Mouse (Mus musculus): ENCODE measurements at regions not wholly inside any gene's neighbourhood (a gene's known extent, or its start where the extent isn't known, plus 50 kb on each side); places are given as distances from the start of the nearest gene placed in this dataset.

DNA sequence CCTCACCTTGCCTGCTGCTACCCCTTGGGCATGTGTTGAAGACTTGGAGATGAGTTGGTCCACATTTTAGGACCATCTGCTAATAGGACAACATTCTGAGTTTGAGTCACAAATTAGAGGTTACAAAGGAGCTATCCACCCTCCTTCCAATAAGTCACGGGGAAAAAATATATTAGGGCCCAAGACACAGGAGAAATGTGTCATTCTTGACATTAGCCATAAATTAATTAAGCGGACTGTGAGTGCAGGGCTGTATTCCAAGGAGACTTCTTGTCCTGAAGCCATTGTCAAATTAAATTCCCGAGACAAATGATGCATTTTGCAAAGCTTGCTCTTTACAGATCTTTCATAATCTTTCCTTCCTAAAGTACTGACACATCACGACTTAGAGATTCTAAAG is 79.2 kb downstream of the 1700020N01Rik start:
- Histone ChIP-seq H3K27me3 (ENCODE audit: control insufficient read depth, insufficient read depth, low read length) (no peaks in the 10 kb centered on the region), H3K4me2 (replicated peaks; ENCODE audit: low read depth, low read length) (no peak overlapping the region), H3K9ac (ENCODE audit: low read depth, low read length) (no peak overlapping the region), H3K4me1 (ENCODE audit: control insufficient read depth, insufficient read depth, low read length) (no peaks in the 10 kb centered on the region; the same call in 1 of the 2 replicates), H3K4me3 (ENCODE audit: low read length) (no peak overlapping the region), H3K36me3 (ENCODE audit: control insufficient read depth, insufficient read depth, low read length) (no peaks in the 10 kb centered on the region), H3K9me3 (ENCODE audit: control insufficient read depth, low read length) (no peaks in the 10 kb centered on the region), H3K27ac (ENCODE audit: low read depth, low read length) (no peak overlapping the region)
- no peak for ATAC-seq (ENCODE audit: low FRiP score, low TSS enrichment)
- WGBS = 57% methylated on average over 4 of the region's 4 CpGs

GRCm38 (mm10) chr10:21672666-21673065 is 79.7 kb downstream of the 1700020N01Rik start:
- H3K9ac ChIP-seq (ENCODE audit: low read depth, low read length) = no peak overlapping the region
- ATAC-seq (ENCODE audit: low FRiP score, low TSS enrichment) = no peak
- H3K4me2 ChIP-seq (replicated peaks; ENCODE audit: low read depth, low read length) = no peak overlapping the region
- no peaks in the 10 kb centered on the region; the same call in 1 of the 2 replicates for H3K4me1 ChIP-seq (ENCODE audit: control insufficient read depth, insufficient read depth, low read length)
- H3K27ac ChIP-seq (ENCODE audit: low read depth, low read length) = no peak overlapping the region
- WGBS = 63% methylated on average over 5 of the region's 5 CpGs
- H3K27me3 ChIP-seq (ENCODE audit: control insufficient read depth, insufficient read depth, low read length) = no peaks in the 10 kb centered on the region
- no peaks in the 10 kb centered on the region for H3K9me3 ChIP-seq (ENCODE audit: control insufficient read depth, low read length)
- no peaks in the 10 kb centered on the region for H3K36me3 ChIP-seq (ENCODE audit: control insufficient read depth, insufficient read depth, low read length)
- H3K4me3 ChIP-seq (ENCODE audit: low read length) = no peak overlapping the region

DNA sequence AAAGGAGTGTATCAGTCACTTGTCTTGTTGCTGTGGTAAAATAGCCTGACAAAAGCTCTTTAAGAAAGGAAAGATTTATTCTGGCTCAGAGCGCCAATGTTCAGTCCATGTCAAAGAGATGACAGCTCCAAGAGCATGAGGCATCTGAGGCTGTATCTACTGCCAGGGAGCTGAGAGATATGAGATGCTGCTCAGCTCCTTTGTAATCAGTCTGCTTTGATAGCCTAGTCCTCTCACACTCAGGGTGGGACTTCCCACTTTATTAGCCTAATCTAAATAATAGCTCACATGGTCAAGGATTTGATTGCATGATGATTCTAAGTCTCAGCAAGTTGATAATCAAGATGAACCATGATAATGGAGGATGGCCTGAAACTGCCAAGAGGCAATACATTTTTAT is 80.9 kb downstream of the 1700020N01Rik start:
- no peaks in the 10 kb centered on the region for H3K27me3 ChIP-seq (ENCODE audit: control insufficient read depth, insufficient read depth, low read length)
- WGBS = 74% methylated on average over 1 of the region's 1 CpGs
- H3K4me3 ChIP-seq (ENCODE audit: low read length) = no peak overlapping the region
- H3K4me1 ChIP-seq (ENCODE audit: control insufficient read depth, insufficient read depth, low read length) = no peaks in the 10 kb centered on the region; the same call in 1 of the 2 replicates
- H3K36me3 ChIP-seq (ENCODE audit: control insufficient read depth, insufficient read depth, low read length) = no peaks in the 10 kb centered on the region
- no peak overlapping the region for H3K27ac ChIP-seq (ENCODE audit: low read depth, low read length)
- no peaks in the 10 kb centered on the region for H3K9me3 ChIP-seq (ENCODE audit: control insufficient read depth, low read length)
- no peak overlapping the region for H3K9ac ChIP-seq (ENCODE audit: low read depth, low read length)
- no peak for ATAC-seq (ENCODE audit: low FRiP score, low TSS enrichment)
- no peak overlapping the region for H3K4me2 ChIP-seq (replicated peaks; ENCODE audit: low read depth, low read length)

- Histone ChIP-seq H3K4me3 (ENCODE audit: low read length) (no peak overlapping the region), H3K36me3 (ENCODE audit: control insufficient read depth, insufficient read depth, low read length) (no peaks in the 10 kb centered on the region), H3K9ac (ENCODE audit: low read depth, low read length) (no peak overlapping the region), H3K4me2 (replicated peaks; ENCODE audit: low read depth, low read length) (no peak overlapping the region), H3K27ac (ENCODE audit: low read depth, low read length) (no peak overlapping the region), H3K4me1 (ENCODE audit: control insufficient read depth, insufficient read depth, low read length) (no peaks in the 10 kb centered on the region), H3K27me3 (ENCODE audit: control insufficient read depth, insufficient read depth, low read length) (no peaks in the 10 kb centered on the region), H3K9me3 (ENCODE audit: control insufficient read depth, low read length) (no peaks in the 10 kb centered on the region)
- no peak for ATAC-seq (ENCODE audit: low FRiP score, low TSS enrichment)
- WGBS = 93% methylated on average over 14 of the region's 14 CpGs
Observed at GRCm38 (mm10) chr10:21675786-21676185, 82.8 kb downstream of the 1700020N01Rik start.

- no peak overlapping the region for H3K4me3 ChIP-seq (ENCODE audit: low read length)
- 96% methylated on average over 9 of the region's 9 CpGs for WGBS
- H3K9me3 ChIP-seq (ENCODE audit: control insufficient read depth, low read length) = no peaks in the 10 kb centered on the region
- no peaks in the 10 kb centered on the region for H3K36me3 ChIP-seq (ENCODE audit: control insufficient read depth, insufficient read depth, low read length)
- H3K27me3 ChIP-seq (ENCODE audit: control insufficient read depth, insufficient read depth, low read length) = no peaks in the 10 kb centered on the region
- H3K27ac ChIP-seq (ENCODE audit: low read depth, low read length) = no peak overlapping the region
- H3K9ac ChIP-seq (ENCODE audit: low read depth, low read length) = no peak overlapping the region
- H3K4me1 ChIP-seq (ENCODE audit: control insufficient read depth, insufficient read depth, low read length) = no peaks in the 10 kb centered on the region
- ATAC-seq (ENCODE audit: low FRiP score, low TSS enrichment) = no peak
- H3K4me2 ChIP-seq (replicated peaks; ENCODE audit: low read depth, low read length) = no peak overlapping the region
Observed at GRCm38 (mm10) chr10:21677911-21678310, 85.0 kb downstream of the 1700020N01Rik start.

DNA sequence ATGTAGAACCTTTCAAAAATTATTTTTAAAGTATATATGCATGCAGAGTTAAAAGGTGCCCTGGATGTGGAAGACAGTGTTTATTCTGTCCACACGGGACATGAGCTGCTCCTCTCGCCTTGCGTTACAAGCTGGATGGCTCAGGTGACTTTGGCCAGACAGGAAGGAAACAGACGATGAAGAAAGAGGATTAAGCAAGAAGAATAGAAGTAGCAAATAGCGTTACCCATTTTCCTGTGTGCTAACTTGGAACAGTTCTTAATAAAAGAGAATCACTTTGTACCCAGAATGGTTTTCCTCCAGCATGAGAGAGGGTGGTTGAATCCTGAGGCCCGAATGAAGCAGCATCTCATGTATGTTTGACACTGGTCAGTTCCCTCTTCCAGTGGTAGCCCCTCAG is 85.4 kb downstream of the 1700020N01Rik start:
- ATAC-seq (ENCODE audit: low FRiP score, low TSS enrichment) = no peak
- Histone ChIP-seq H3K4me3 (ENCODE audit: low read length) (no peak overlapping the region), H3K9ac (ENCODE audit: low read depth, low read length) (no peak overlapping the region), H3K9me3 (ENCODE audit: control insufficient read depth, low read length) (no peaks in the 10 kb centered on the region), H3K27me3 (ENCODE audit: control insufficient read depth, insufficient read depth, low read length) (no peaks in the 10 kb centered on the region), H3K36me3 (ENCODE audit: control insufficient read depth, insufficient read depth, low read length) (no peaks in the 10 kb centered on the region), H3K27ac (ENCODE audit: low read depth, low read length) (peak overlapping the region; percentile 9; the same call in 1 of the 2 replicates), H3K4me2 (replicated peaks; ENCODE audit: low read depth, low read length) (no peak overlapping the region), H3K4me1 (ENCODE audit: control insufficient read depth, insufficient read depth, low read length) (no peaks in the 10 kb centered on the region)
- 85% methylated on average over 6 of the region's 6 CpGs for WGBS

GRCm38 (mm10) chr10:21678811-21679451 is 86.0 kb downstream of the 1700020N01Rik start:
- H3K4me3 ChIP-seq (ENCODE audit: low read length) = no peak overlapping the region
- WGBS = 63% methylated on average over 10 of the region's 10 CpGs
- no peaks in the 10 kb centered on the region for H3K27me3 ChIP-seq (ENCODE audit: control insufficient read depth, insufficient read depth, low read length)
- no peaks in the 10 kb centered on the region for H3K36me3 ChIP-seq (ENCODE audit: control insufficient read depth, insufficient read depth, low read length)
- peak overlapping the region; percentile 9; the same call in 1 of the 2 replicates for H3K27ac ChIP-seq (ENCODE audit: low read depth, low read length)
- H3K9ac ChIP-seq (ENCODE audit: low read depth, low read length) = no peak overlapping the region
- H3K4me1 ChIP-seq (ENCODE audit: control insufficient read depth, insufficient read depth, low read length) = no peaks in the 10 kb centered on the region
- no peaks in the 10 kb centered on the region for H3K9me3 ChIP-seq (ENCODE audit: control insufficient read depth, low read length)
- no peak overlapping the region for H3K4me2 ChIP-seq (replicated peaks; ENCODE audit: low read depth, low read length)
- ATAC-seq (ENCODE audit: low FRiP score, low TSS enrichment) = no peak

DNA sequence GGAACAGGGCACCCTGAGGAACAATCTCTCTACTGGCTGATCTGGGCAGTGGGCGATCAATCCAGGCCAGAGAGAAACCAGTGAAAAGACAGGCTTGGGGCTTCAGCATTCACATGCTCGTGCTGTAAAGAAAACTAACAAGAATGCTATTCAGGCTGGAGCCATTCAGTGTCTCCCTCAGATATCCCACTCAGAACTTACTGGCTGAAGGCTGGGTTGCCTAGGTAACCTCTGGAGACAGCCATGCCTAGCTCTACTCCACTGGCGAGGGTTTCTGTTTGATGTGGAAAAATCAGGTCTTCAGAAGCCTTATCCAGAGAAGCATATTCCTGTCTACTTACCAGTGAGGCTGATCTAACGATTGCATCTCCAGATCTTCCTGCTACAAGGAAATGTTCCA is 87.8 kb downstream of the 1700020N01Rik start:
- Histone ChIP-seq H3K4me2 (replicated peaks; ENCODE audit: low read depth, low read length) (no peak overlapping the region), H3K9me3 (ENCODE audit: control insufficient read depth, low read length) (no peaks in the 10 kb centered on the region), H3K4me3 (ENCODE audit: low read length) (no peak overlapping the region), H3K9ac (ENCODE audit: low read depth, low read length) (no peak overlapping the region), H3K4me1 (ENCODE audit: control insufficient read depth, insufficient read depth, low read length) (no peaks in the 10 kb centered on the region; the same call in 1 of the 2 replicates), H3K27me3 (ENCODE audit: control insufficient read depth, insufficient read depth, low read length) (no peaks in the 10 kb centered on the region), H3K27ac (ENCODE audit: low read depth, low read length) (no peak overlapping the region), H3K36me3 (ENCODE audit: control insufficient read depth, insufficient read depth, low read length) (no peaks in the 10 kb centered on the region)
- no peak for ATAC-seq (ENCODE audit: low FRiP score, low TSS enrichment)
- WGBS = 69% methylated on average over 4 of the region's 4 CpGs

DNA sequence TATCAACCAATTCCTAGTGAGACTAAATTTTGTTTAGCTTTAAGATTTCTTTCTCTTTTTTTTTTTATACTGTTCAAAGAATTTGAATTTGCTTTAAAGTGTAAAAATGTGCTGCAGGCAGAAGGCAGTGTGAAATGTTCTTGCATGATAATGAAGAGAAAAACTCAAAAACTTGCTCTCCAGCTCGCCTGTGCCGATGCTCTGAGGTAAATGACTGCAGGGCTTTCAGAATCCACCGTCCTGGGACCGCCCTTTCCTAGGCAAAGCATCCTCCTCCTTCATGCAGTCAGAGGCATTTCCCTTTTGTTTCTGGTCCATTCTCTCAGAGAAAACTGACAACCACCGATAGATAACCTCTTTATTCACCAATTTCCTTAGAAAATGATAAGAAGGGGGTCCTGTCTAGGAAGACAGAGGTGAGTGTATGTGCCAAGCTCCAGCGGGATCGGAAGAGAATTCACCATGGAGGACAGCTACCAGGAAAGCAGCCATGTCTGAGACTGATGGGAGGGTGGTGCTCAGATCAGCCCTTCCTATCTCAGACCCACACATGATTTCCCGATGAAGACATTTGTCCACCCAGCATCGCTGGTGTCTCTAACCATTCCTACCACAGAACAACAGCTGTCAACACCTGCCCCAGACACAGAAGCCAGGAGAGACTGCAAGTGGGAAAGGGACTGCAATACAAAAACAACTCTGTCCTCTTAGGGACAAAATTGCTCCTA is 91.5 kb downstream of the 1700020N01Rik start:
- 66% methylated on average over 9 of the region's 9 CpGs for WGBS
- Histone ChIP-seq H3K27ac (ENCODE audit: low read depth, low read length) (no peak overlapping the region), H3K4me3 (ENCODE audit: low read length) (no peak overlapping the region), H3K4me2 (replicated peaks; ENCODE audit: low read depth, low read length) (no peak overlapping the region), H3K36me3 (ENCODE audit: control insufficient read depth, insufficient read depth, low read length) (no peaks in the 10 kb centered on the region), H3K27me3 (ENCODE audit: control insufficient read depth, insufficient read depth, low read length) (no peaks in the 10 kb centered on the region), H3K9ac (ENCODE audit: low read depth, low read length) (no peak overlapping the region), H3K4me1 (ENCODE audit: control insufficient read depth, insufficient read depth, low read length) (peaks cover 4% of the 10 kb centered on the region; the same call in 1 of the 2 replicates), H3K9me3 (ENCODE audit: control insufficient read depth, low read length) (no peaks in the 10 kb centered on the region)
- ATAC-seq (ENCODE audit: low FRiP score, low TSS enrichment) = no peak
